In the genomic region with DNA sequence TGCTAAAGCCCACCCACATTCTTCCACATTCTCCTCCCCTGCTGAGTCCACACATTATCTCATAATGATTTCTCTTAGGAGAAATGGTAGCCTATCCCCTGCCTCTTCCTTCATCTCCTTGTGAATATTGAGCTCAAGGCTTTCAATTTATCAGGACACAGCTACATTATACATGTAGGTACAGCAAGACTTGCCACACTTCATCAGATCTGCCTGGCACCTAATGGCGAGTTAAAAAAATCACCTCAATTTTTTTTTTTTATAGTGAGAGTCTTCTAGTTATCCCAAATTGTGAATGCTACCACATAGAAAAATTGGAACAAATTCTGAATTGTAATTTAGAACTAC, we compare ENCODE assay signal across 20 mouse cellular contexts. TPM values are rescaled to one million over a fixed set of nuclear protein-coding genes. Genes with fewer than 3 reads are reported as not detected.
DNase-seq lines count a peak whose midpoint lies in the region; ATAC-seq and TF ChIP-seq lines count a peak whose summit lies in the region.
"Had no signal": no experiment of that assay in that cellular context is flagged by ENCODE, and none has a peak within 500 bp of the region (broad histone marks: within the 10 kb centered on the region; RNA-seq: fewer than 3 reads in every experiment).

No protein-coding gene starts in this region.

- no peak for TF ChIP-seq CTCF in hindbrain, postnatal 0 days (IDR thresholded peaks at IDR 0.05; ENCODE audit: low read depth)

- H3K9ac ChIP-seq in kidney, embryonic 15.5 days, result no peak overlapping the region
- H3K9ac ChIP-seq in hindbrain, postnatal 0 days (replicated peaks; ENCODE audit: low read length), result peak overlapping the region; percentile 40
- H3K9ac ChIP-seq: intestine, embryonic 15.5 days had no signal

- no peaks in the 10 kb centered on the region for H3K9me3 ChIP-seq in kidney, embryonic 15.5 days (replicated peaks)
- H3K9me3 ChIP-seq in hindbrain, postnatal 0 days (ENCODE audit: low read length), result no peaks in the 10 kb centered on the region
- H3K9me3 ChIP-seq: intestine, embryonic 15.5 days; megakaryocyte, embryonic 14.5 days had no signal

- H3K4me3 ChIP-seq in kidney, embryonic 15.5 days (replicated peaks), result no peak overlapping the region
- no peak overlapping the region for H3K4me3 ChIP-seq in hindbrain, postnatal 0 days (ENCODE audit: low read length)
- H3K4me3 ChIP-seq: erythroblast, embryonic 14.5 days; intestine, embryonic 15.5 days; megakaryocyte, embryonic 14.5 days had no signal

- 0 out of 2 replicates have a peak, but pooled peaks cover 4% of the 10 kb centered on the region for H3K4me1 ChIP-seq in kidney, embryonic 15.5 days
- H3K4me1 ChIP-seq in hindbrain, postnatal 0 days (ENCODE audit: insufficient read depth, low read length), result no peaks in the 10 kb centered on the region
- H3K4me1 ChIP-seq: intestine, embryonic 15.5 days had no signal

- H3K4me2 ChIP-seq in kidney, embryonic 15.5 days, result peak overlapping the region; percentile 34; the same call in 1 of the 2 replicates
- peak overlapping the region; percentile 42 for H3K4me2 ChIP-seq in hindbrain, postnatal 0 days (ENCODE audit: low read depth, low read length)
- H3K4me2 ChIP-seq: heart, embryonic 11.5 days; intestine, embryonic 15.5 days had no signal

- ATAC-seq in kidney, embryonic 15.5 days (replicated peaks; ENCODE audit: low FRiP score), result no peak
- no peak for ATAC-seq in hindbrain, postnatal 0 days
- ATAC-seq: intestine, embryonic 15.5 days had no signal

- WGBS in kidney, embryonic 15.5 days, result 77% methylated on average over 1 of the region's 1 CpGs
- 60% methylated on average over 1 of the region's 1 CpGs for WGBS in hindbrain, postnatal 0 days

- H3K27ac ChIP-seq in kidney, embryonic 15.5 days, result no peak overlapping the region
- peak overlapping the region; percentile 76; the same call in 1 of the 2 replicates for H3K27ac ChIP-seq in hindbrain, postnatal 0 days
- H3K27ac ChIP-seq: intestine, embryonic 15.5 days had no signal

- H3K27me3 ChIP-seq in kidney, embryonic 15.5 days, result no peaks in the 10 kb centered on the region
- H3K27me3 ChIP-seq in hindbrain, postnatal 0 days (ENCODE audit: insufficient read depth, low read length), result no peaks in the 10 kb centered on the region
- H3K27me3 ChIP-seq: intestine, embryonic 15.5 days; megakaryocyte, embryonic 14.5 days had no signal

- no peaks in the 10 kb centered on the region for H3K36me3 ChIP-seq in kidney, embryonic 15.5 days
- no peaks in the 10 kb centered on the region for H3K36me3 ChIP-seq in hindbrain, postnatal 0 days (ENCODE audit: insufficient read depth, low read length)
- H3K36me3 ChIP-seq: intestine, embryonic 15.5 days had no signal

- no peak for DNase-seq in kidney, postnatal 4 days
- peak; percentile 53 for DNase-seq in retina, postnatal 1 day
- DNase-seq in retina, embryonic 14.5 days (ENCODE audit: low spot score), result no peak
- DNase-seq in hindbrain, postnatal 0 days (ENCODE audit: low spot score), result no peak
- DNase-seq in cerebellum, postnatal 4 days (ENCODE audit: low spot score in 2 of 2), result no peak
- DNase-seq in cerebellum, adult 18-20 months, result no peak
- DNase-seq: adrenal gland, postnatal 10 days; B cell, adult 2 months; cerebellum, adult 11 months; cerebellum, postnatal 36 days; gastrocnemius, postnatal 36 days; lung, postnatal 10 days; thymus, adult 2 months had no signal

RNA-seq across cellular contexts. Expression of gene Ccl28, which starts 26.1 kb away (rescaled TPM):
- polyA plus RNA-seq in kidney, embryonic 15.5 days (2015; fragmentation: Nextera tagmentation; extraction: Ambion mirVana), result 0.05 and 0.13 TPM in 2 replicates
- 2.2 and 2.4 TPM in 2 replicates for total RNA-seq in hindbrain, postnatal 0 days (2014; rRNA removed)
- 0.33 and 0.57 TPM in 2 replicates for polyA plus RNA-seq in hindbrain, postnatal 0 days (2015; fragmentation: Nextera tagmentation; extraction: Ambion mirVana)
- polyA plus RNA-seq: embryonic facial prominence, embryonic 11.5 days; erythroblast, embryonic 14.5 days; heart, embryonic 11.5 days; liver, embryonic 16.5 days had no signal

RNA-seq across cellular contexts. Expression of gene Hmgcs1, which starts 40.5 kb away (rescaled TPM):
- 179 and 188 TPM in 2 replicates for polyA plus RNA-seq in kidney, embryonic 15.5 days (2015; fragmentation: Nextera tagmentation; extraction: Ambion mirVana)
- 230 and 254 TPM in 2 replicates for total RNA-seq in hindbrain, postnatal 0 days (2014; rRNA removed)
- 376 and 384 TPM in 2 replicates for polyA plus RNA-seq in hindbrain, postnatal 0 days (2015; fragmentation: Nextera tagmentation; extraction: Ambion mirVana)
